Mouse (Mus musculus) MEL (cell line): ENCODE data around the gene Gpam.

Experiments used
- BHLHE40 ChIP-seq: IDR thresholded peaks from 2 replicates; pipeline ENCODE4 v1.6.1; 2012; ENCODE audit warnings: low read depth, mild to moderate bottlenecking, inconsistent platforms, low read length, improper control_type of control experiment, borderline replicate concordance
- CTCF ChIP-seq, 3 experiments: IDR thresholded peaks in 2 of 3; conservative IDR thresholded peaks in 1 of 3; 2 replicates each; pipeline ENCODE4 v1.5.1; 2011 to 2012; ENCODE audit warnings: low read length in 3 of 3, low read depth in 2 of 3, mild to moderate bottlenecking in 2 of 3, improper control_type of control experiment in 1 of 3, inconsistent platforms in 1 of 3, mixed read lengths in 1 of 3, moderate library complexity in 1 of 3; ENCODE audit not compliant: control insufficient read depth in 1 of 3, insufficient read depth in 1 of 3, poor library complexity in 1 of 3, severe bottlenecking in 1 of 3
- EP300 ChIP-seq, 2 experiments: IDR thresholded peaks; 2 replicates each; pipeline ENCODE4 v1.6.1; 2011; ENCODE audit warnings: improper control_type of control experiment in 2 of 2, low read length in 2 of 2, low read depth in 1 of 2, mild to moderate bottlenecking in 1 of 2
- MAFK ChIP-seq: IDR thresholded peaks from 2 replicates; pipeline ENCODE4 v1.6.1; 2011; ENCODE audit warnings: low read depth, mild to moderate bottlenecking, low read length, improper control_type of control experiment, borderline replicate concordance
- MAX ChIP-seq: IDR thresholded peaks from 2 replicates; pipeline ENCODE4 v1.6.1; 2011; ENCODE audit warnings: low read length, improper control_type of control experiment
- MYC ChIP-seq: IDR thresholded peaks from 2 replicates; pipeline ENCODE4 v1.6.1; 2011; ENCODE audit warnings: low read depth, mild to moderate bottlenecking, low read length, improper control_type of control experiment, moderate library complexity
- POLR2A ChIP-seq, 2 experiments: IDR thresholded peaks; 2 replicates each; pipeline ENCODE4 v1.6.1; 2011 to 2012; ENCODE audit warnings: low read length in 2 of 2, mild to moderate bottlenecking in 2 of 2, control low read depth in 1 of 2, improper control_type of control experiment in 1 of 2, low read depth in 1 of 2, moderate library complexity in 1 of 2; ENCODE audit not compliant: control insufficient read depth in 1 of 2, insufficient read depth in 1 of 2, poor library complexity in 1 of 2
- USF1 ChIP-seq: IDR thresholded peaks from 2 replicates; pipeline ENCODE4 v1.6.1; 2014; ENCODE audit warnings: low read depth, mild to moderate bottlenecking, inconsistent platforms, low read length, improper control_type of control experiment, moderate library complexity
- ZKSCAN1 ChIP-seq: IDR thresholded peaks from 2 replicates; pipeline ENCODE4 v1.6.1; 2012; ENCODE audit warnings: low read depth, mild to moderate bottlenecking, inconsistent platforms, low read length, improper control_type of control experiment, moderate library complexity

GRCm38 (mm10) chr19:55097396-55097967, 29.6 kb downstream of the Gpam start:
- TF ChIP-seq ZKSCAN1 (no peak), MYC (no peak), CTCF (IDR thresholded peaks at IDR 0.05 in 2 of 3, conservative IDR thresholded peaks at IDR 0.05 in 1 of 3; ENCODE audit: control insufficient read depth in 1 of 3, insufficient read depth in 1 of 3, low read depth in 2 of 3, low read length in 3 of 3, poor library complexity in 1 of 3, severe bottlenecking in 1 of 3) (no peak), EP300 (IDR thresholded peaks at IDR 0.05; ENCODE audit: low read depth in 1 of 2, low read length in 2 of 2) (no peak), POLR2A (IDR thresholded peaks at IDR 0.05; ENCODE audit: control insufficient read depth in 1 of 2, insufficient read depth in 1 of 2, low read depth in 1 of 2, low read length in 2 of 2, poor library complexity in 1 of 2) (no peak), BHLHE40 (no peak), MAX (no peak), USF1 (no peak), MAFK (no peak)
